Mouse (Mus musculus): ENCODE measurements around the gene Ifna11.
"Not testable (repeated sequence)": the region's sequence is repeated elsewhere in the genome, so short reads cannot be mapped to it uniquely, and the experiment has no call there.

Ifna11 gene

GRCm38 (mm10) chr4:88819659-88820058 lies at the start of gene Ifna11:
TSS of gene Ifna11 (plus strand) at chr4:88819959.
- DNase-seq = no peak

GRCm38 (mm10) chr4:88773534-88773933 lies 46.2 kb upstream of the Ifna11 start, which contains the start of gene Gm13290:
TSS of gene Gm13290 (plus strand) at chr4:88773834.
- not testable (repeated sequence) for DNase-seq

- not testable (repeated sequence) for DNase-seq
Observed at GRCm38 (mm10) chr4:88776622-88777021, 43.1 kb upstream of the Ifna11 start, which contains the start of gene Gm13289. TSS of gene Gm13289 (plus strand) at chr4:88776922.

GRCm38 (mm10) chr4:88779550-88779949 lies 40.2 kb upstream of the Ifna11 start, which contains the start of gene Gm13272:
TSS of gene Gm13272 (plus strand) at chr4:88779850.
- not testable (repeated sequence) for DNase-seq

GRCm38 (mm10) chr4:88780320-88780719 lies 39.4 kb upstream of the Ifna11 start:
- DNase-seq = not testable (repeated sequence)

GRCm38 (mm10) chr4:88781831-88782230 lies 37.9 kb upstream of the Ifna11 start, which contains the start of gene Ifnz:
TSS of gene Ifnz (plus strand) at chr4:88782131.
- not testable (repeated sequence) for DNase-seq

- DNase-seq = not testable (repeated sequence)
Observed at GRCm38 (mm10) chr4:88782335-88782734, 37.4 kb upstream of the Ifna11 start.

- not testable (repeated sequence) for DNase-seq
Observed at GRCm38 (mm10) chr4:88785409-88785808, 34.4 kb upstream of the Ifna11 start, which contains the start of gene Gm13276. TSS of gene Gm13276 (plus strand) at chr4:88785709.

GRCm38 (mm10) chr4:88788402-88788801 lies 31.4 kb upstream of the Ifna11 start, which contains the start of gene Gm13277:
TSS of gene Gm13277 (plus strand) at chr4:88788632.
- peak; percentile 57 to 58 for DNase-seq

GRCm38 (mm10) chr4:88791250-88791649 lies 28.5 kb upstream of the Ifna11 start, which contains the start of gene Gm13278:
TSS of gene Gm13278 (plus strand) at chr4:88791550.
- not testable (repeated sequence) for DNase-seq

GRCm38 (mm10) chr4:88793936-88794675 lies 25.7 kb upstream of the Ifna11 start, which contains the start of gene Gm13275:
TSS of gene Gm13275 (plus strand) at chr4:88794487.
- DNase-seq = peak; percentile 66 to 79

- DNase-seq = not testable (repeated sequence)
Observed at GRCm38 (mm10) chr4:88797097-88797496, 22.7 kb upstream of the Ifna11 start, which contains the start of gene Gm13279. TSS of gene Gm13279 (plus strand) at chr4:88797397.

- DNase-seq = not testable (repeated sequence)
Observed at GRCm38 (mm10) chr4:88799365-88799764, 20.4 kb upstream of the Ifna11 start, which contains the start of gene Gm13285. TSS of gene Gm13285 (plus strand) at chr4:88799665.

- not testable (repeated sequence) for DNase-seq
Observed at GRCm38 (mm10) chr4:88802954-88803353, 16.8 kb upstream of the Ifna11 start, which contains the start of gene Gm13287. TSS of gene Gm13287 (plus strand) at chr4:88803254.

GRCm38 (mm10) chr4:88805231-88805630 lies 14.5 kb upstream of the Ifna11 start, which contains the start of gene Gm13288:
TSS of gene Gm13288 (plus strand) at chr4:88805531.
- not testable (repeated sequence) for DNase-seq

- peak in 1 of 2 experiments; percentile 16 for DNase-seq
Observed at GRCm38 (mm10) chr4:88805761-88806160, 14.0 kb upstream of the Ifna11 start.

GRCm38 (mm10) chr4:88815928-88816327 lies 3.8 kb upstream of the Ifna11 start, which contains the start of gene Ifna7:
TSS of gene Ifna7 (plus strand) at chr4:88816228.
- DNase-seq = no peak

GRCm38 (mm10) chr4:88822995-88823394 lies 3.2 kb downstream of the Ifna11 start:
- DNase-seq = peak in 1 of 2 experiments; percentile 21

- not testable (repeated sequence) for DNase-seq
Observed at GRCm38 (mm10) chr4:88827116-88827515, 7.4 kb downstream of the Ifna11 start, which contains the start of gene Ifna6. TSS of gene Ifna6 (plus strand) at chr4:88827416.

GRCm38 (mm10) chr4:88830523-88830922 lies 10.8 kb downstream of the Ifna11 start:
- DNase-seq = peak in 1 of 2 experiments; percentile 41

GRCm38 (mm10) chr4:88835225-88835624 lies 15.5 kb downstream of the Ifna11 start, which contains the start of gene Ifna5:
TSS of gene Ifna5 (plus strand) at chr4:88835525.
- not testable (repeated sequence) for DNase-seq

- DNase-seq = peak in 1 of 2 experiments; percentile 22
Observed at GRCm38 (mm10) chr4:88838828-88839227, 19.1 kb downstream of the Ifna11 start.

- DNase-seq = no peak
Observed at GRCm38 (mm10) chr4:88840058-88840457, 20.3 kb downstream of the Ifna11 start.

Data from spleen, adult 18-20 months (tissue).